Mouse (Mus musculus): ENCODE data around the gene Plcb1. TPM values are rescaled to one million over a fixed set of nuclear protein-coding genes. Genes with fewer than 3 reads are reported as not detected.

Plcb1 gene
- polyA plus RNA-seq, 1 experiment from 2014 or later = 11.7 TPM

DNA sequence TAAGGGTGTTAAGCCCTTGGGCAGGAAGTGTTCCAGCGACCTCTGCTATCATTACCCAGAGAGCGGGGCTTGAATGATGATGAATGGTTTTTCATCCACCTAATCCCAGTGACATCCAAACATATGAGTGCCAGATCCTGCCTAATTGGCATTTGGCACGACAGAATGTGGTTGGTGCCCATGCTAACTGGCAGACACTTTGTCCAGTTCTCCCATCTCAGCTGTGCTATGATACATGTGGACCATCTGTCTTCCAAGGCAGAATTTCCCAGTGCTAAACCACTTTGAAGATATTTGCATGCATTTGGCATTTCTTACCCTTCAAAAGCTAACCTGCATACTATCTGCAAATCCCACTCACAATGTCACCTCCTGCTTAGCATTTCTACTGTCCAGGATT is 492.6 kb downstream of the Plcb1 start:
- no peak for ATAC-seq (ENCODE audit: insufficient read depth, low FRiP score, low TSS enrichment)
- Histone ChIP-seq H3K9ac (ENCODE audit: low read length) (no peak overlapping the region), H3K27me3 (ENCODE audit: control insufficient read depth, insufficient read depth, low read length) (no peaks in the 10 kb centered on the region), H3K27ac (ENCODE audit: low read depth, low read length) (no peak overlapping the region), H3K4me3 (ENCODE audit: low read depth, low read length) (no peak overlapping the region), H3K4me2 (ENCODE audit: low read depth) (no peak overlapping the region), H3K36me3 (ENCODE audit: control insufficient read depth, insufficient read depth, low read length) (no peaks in the 10 kb centered on the region), H3K9me3 (ENCODE audit: control insufficient read depth, low read length) (no peaks in the 10 kb centered on the region), H3K4me1 (ENCODE audit: control insufficient read depth, insufficient read depth, low read length) (no peaks in the 10 kb centered on the region)
- no peak for DNase-seq (ENCODE audit: low spot score)
- WGBS = 55% methylated on average over 3 of the region's 3 CpGs

DNA sequence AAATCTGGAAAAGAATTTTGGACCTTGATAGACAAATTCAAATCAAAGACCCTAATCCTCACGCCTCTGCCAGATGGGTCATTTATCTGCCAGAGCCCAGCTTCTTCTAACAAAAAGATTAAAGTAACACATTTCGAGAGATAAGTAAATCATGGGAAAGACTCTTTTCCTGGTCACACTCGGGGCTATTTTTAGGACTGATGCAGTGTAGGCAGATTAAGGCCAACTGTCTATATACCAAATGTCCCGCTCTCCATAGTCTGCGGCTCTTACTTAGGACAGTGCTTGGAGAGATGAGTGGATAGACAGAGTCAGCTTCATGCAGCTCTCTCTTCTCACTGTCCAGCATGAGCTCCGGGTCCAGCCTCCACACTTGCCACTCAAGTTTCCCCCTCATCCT is 493.2 kb downstream of the Plcb1 start:
- H3K27me3 ChIP-seq (ENCODE audit: control insufficient read depth, insufficient read depth, low read length) = no peaks in the 10 kb centered on the region
- no peaks in the 10 kb centered on the region for H3K9me3 ChIP-seq (ENCODE audit: control insufficient read depth, low read length)
- ATAC-seq (ENCODE audit: insufficient read depth, low FRiP score, low TSS enrichment) (no peak), DNase-seq (ENCODE audit: low spot score) (no peak)
- H3K36me3 ChIP-seq (ENCODE audit: control insufficient read depth, insufficient read depth, low read length) = no peaks in the 10 kb centered on the region
- 78% methylated on average over 6 of the region's 6 CpGs for WGBS
- no peak overlapping the region for H3K27ac ChIP-seq (ENCODE audit: low read depth, low read length)
- H3K9ac ChIP-seq (ENCODE audit: low read length) = no peak overlapping the region
- H3K4me2 ChIP-seq (ENCODE audit: low read depth) = no peak overlapping the region
- H3K4me1 ChIP-seq (ENCODE audit: control insufficient read depth, insufficient read depth, low read length) = no peaks in the 10 kb centered on the region
- no peak overlapping the region for H3K4me3 ChIP-seq (ENCODE audit: low read depth, low read length)

DNA sequence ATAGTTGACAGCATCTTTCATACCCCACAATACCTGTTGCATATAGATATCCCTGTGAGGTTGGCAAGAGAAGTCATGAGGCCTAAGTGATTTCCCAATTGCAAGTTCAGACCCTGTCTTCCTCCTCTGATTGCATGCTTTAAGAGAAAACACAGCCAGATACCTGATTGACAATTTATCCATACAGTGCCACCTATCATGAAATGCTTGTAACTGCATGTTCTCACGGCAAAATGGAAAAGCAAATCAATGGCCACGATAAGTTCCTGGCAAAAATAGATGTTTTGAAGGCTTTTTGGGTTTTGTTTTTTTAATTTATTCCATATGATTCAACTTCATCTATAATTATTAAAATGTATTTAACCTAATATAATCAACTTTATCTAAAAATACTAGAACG is 497.9 kb downstream of the Plcb1 start:
- Histone ChIP-seq H3K27ac (ENCODE audit: low read depth, low read length) (no peak overlapping the region), H3K9me3 (ENCODE audit: control insufficient read depth, low read length) (no peaks in the 10 kb centered on the region), H3K36me3 (ENCODE audit: control insufficient read depth, insufficient read depth, low read length) (no peaks in the 10 kb centered on the region), H3K4me1 (ENCODE audit: control insufficient read depth, insufficient read depth, low read length) (no peaks in the 10 kb centered on the region), H3K27me3 (ENCODE audit: control insufficient read depth, insufficient read depth, low read length) (no peaks in the 10 kb centered on the region), H3K4me3 (ENCODE audit: low read depth, low read length) (no peak overlapping the region), H3K9ac (ENCODE audit: low read length) (no peak overlapping the region), H3K4me2 (ENCODE audit: low read depth) (no peak overlapping the region)
- DNase-seq (ENCODE audit: low spot score) (no peak), ATAC-seq (ENCODE audit: insufficient read depth, low FRiP score, low TSS enrichment) (no peak)
- WGBS = 83% methylated on average over 3 of the region's 3 CpGs

DNA sequence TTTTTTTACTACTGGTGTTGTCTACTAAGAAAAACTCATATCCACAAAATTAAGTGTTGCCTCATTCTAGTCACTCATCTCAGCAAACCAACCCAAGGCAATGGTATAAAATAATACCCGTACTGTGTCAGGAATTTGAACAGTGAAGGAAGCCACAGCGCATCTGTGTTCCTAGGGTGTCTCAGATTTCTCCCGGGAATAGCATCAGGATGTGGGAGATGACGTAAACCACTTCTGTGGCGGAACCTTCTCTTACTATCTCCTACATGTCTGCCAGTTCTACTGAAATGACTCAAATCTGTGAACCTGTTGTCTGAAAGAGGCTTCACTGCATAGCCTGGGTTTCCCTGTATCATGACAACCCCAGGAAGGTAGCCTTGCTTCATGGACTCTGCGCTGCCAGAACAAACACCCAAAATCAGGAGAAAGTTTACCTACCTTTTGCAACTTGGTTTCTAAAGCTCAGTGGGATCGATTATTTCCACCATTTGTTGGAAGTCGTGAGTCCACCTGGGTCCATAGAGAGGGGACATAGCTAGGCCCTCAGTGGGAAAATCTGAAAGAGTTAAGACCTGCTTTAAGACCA is 510.4 kb downstream of the Plcb1 start:
- no peak overlapping the region for H3K27ac ChIP-seq (ENCODE audit: low read depth, low read length)
- no peak for DNase-seq (ENCODE audit: low spot score)
- 88% methylated on average over 8 of the region's 8 CpGs for WGBS
- no peaks in the 10 kb centered on the region for H3K27me3 ChIP-seq (ENCODE audit: control insufficient read depth, insufficient read depth, low read length)
- no peak for ATAC-seq (ENCODE audit: insufficient read depth, low FRiP score, low TSS enrichment)
- H3K4me2 ChIP-seq (ENCODE audit: low read depth) = no peak overlapping the region
- no peaks in the 10 kb centered on the region for H3K4me1 ChIP-seq (ENCODE audit: control insufficient read depth, insufficient read depth, low read length)
- H3K9ac ChIP-seq (ENCODE audit: low read length) = no peak overlapping the region
- no peak overlapping the region for H3K4me3 ChIP-seq (ENCODE audit: low read depth, low read length)
- no peaks in the 10 kb centered on the region for H3K36me3 ChIP-seq (ENCODE audit: control insufficient read depth, insufficient read depth, low read length)
- no peaks in the 10 kb centered on the region for H3K9me3 ChIP-seq (ENCODE audit: control insufficient read depth, low read length)

DNA sequence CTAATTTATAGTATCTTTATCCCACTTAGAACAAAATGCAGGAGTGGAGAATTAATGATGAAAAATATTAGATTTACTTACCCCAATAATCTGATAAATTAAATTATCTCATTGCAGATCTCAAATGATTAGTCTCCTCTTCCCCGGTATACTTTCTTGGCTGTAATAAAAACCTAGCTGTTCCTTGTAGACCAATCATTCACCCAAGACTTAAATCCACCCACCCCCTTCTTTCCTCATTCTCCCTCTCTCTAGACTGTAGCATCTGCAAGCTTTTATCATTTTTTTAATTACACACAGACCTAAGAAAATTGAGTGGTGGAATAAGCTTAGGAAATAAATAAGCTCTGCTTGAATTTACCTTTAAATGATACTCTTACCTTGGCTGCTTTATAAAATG is 514.6 kb downstream of the Plcb1 start:
- Histone ChIP-seq H3K4me2 (ENCODE audit: low read depth) (no peak overlapping the region), H3K4me1 (ENCODE audit: control insufficient read depth, insufficient read depth, low read length) (no peaks in the 10 kb centered on the region), H3K9me3 (ENCODE audit: control insufficient read depth, low read length) (no peaks in the 10 kb centered on the region), H3K27ac (ENCODE audit: low read depth, low read length) (no peak overlapping the region), H3K36me3 (ENCODE audit: control insufficient read depth, insufficient read depth, low read length) (no peaks in the 10 kb centered on the region), H3K9ac (ENCODE audit: low read length) (no peak overlapping the region), H3K4me3 (ENCODE audit: low read depth, low read length) (no peak overlapping the region), H3K27me3 (ENCODE audit: control insufficient read depth, insufficient read depth, low read length) (no peaks in the 10 kb centered on the region)
- ATAC-seq (ENCODE audit: insufficient read depth, low FRiP score, low TSS enrichment) (no peak), DNase-seq (ENCODE audit: low spot score) (no peak)
- WGBS = 86% methylated on average over 1 of the region's 1 CpGs

DNA sequence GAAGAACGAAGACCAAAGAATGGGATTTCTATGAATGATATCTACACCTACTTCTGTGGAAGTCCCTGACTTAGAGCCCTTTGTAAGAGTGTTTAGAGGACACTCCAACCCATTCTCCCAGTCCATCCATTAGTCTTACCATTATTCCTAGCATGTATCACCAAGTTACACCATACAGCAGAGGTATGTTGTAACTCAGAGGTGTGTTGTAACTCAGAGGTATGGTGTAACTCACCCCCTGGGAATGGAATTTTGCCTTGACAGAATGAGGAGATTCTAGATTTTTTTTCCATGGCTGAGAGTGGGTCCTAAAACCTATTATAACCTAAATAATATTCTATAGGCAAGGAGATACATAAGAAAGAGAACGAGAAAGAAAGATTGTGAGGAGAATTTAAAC is 516.6 kb downstream of the Plcb1 start:
- no peak overlapping the region for H3K4me2 ChIP-seq (ENCODE audit: low read depth)
- H3K36me3 ChIP-seq (ENCODE audit: control insufficient read depth, insufficient read depth, low read length) = no peaks in the 10 kb centered on the region
- DNase-seq (ENCODE audit: low spot score) (no peak), ATAC-seq (ENCODE audit: insufficient read depth, low FRiP score, low TSS enrichment) (no peak)
- H3K9ac ChIP-seq (ENCODE audit: low read length) = no peak overlapping the region
- H3K27ac ChIP-seq (ENCODE audit: low read depth, low read length) = no peak overlapping the region
- H3K4me1 ChIP-seq (ENCODE audit: control insufficient read depth, insufficient read depth, low read length) = no peaks in the 10 kb centered on the region
- WGBS = 94% methylated on average over 2 of the region's 2 CpGs
- H3K9me3 ChIP-seq (ENCODE audit: control insufficient read depth, low read length) = no peaks in the 10 kb centered on the region
- no peaks in the 10 kb centered on the region for H3K27me3 ChIP-seq (ENCODE audit: control insufficient read depth, insufficient read depth, low read length)
- no peak overlapping the region for H3K4me3 ChIP-seq (ENCODE audit: low read depth, low read length)

DNA sequence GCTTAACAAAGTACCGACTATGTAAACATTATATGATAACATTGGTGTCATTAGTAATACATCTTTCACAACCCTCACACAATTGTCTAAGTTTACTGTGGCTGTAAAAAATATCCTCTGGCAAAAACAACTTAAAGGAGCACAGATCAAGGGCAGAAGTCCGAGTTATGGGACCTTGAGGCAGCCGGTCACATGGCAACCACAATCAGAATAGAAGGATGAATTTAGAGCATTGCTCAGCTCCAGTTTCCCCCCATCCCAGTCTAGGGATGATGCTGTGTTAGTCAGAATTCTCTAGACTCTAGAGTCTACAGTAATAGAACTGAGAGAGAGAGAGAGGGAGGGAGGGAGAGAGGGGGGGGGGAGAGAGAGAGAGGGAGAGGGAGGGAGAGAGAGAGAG is 519.3 kb downstream of the Plcb1 start:
- DNase-seq (ENCODE audit: low spot score) (no peak), ATAC-seq (ENCODE audit: insufficient read depth, low FRiP score, low TSS enrichment) (no peak)
- no peaks in the 10 kb centered on the region for H3K36me3 ChIP-seq (ENCODE audit: control insufficient read depth, insufficient read depth, low read length)
- no peaks in the 10 kb centered on the region for H3K27me3 ChIP-seq (ENCODE audit: control insufficient read depth, insufficient read depth, low read length)
- 95% methylated on average over 3 of the region's 3 CpGs for WGBS
- H3K4me1 ChIP-seq (ENCODE audit: control insufficient read depth, insufficient read depth, low read length) = no peaks in the 10 kb centered on the region
- no peak overlapping the region for H3K9ac ChIP-seq (ENCODE audit: low read length)
- H3K27ac ChIP-seq (ENCODE audit: low read depth, low read length) = no peak overlapping the region
- no peaks in the 10 kb centered on the region for H3K9me3 ChIP-seq (ENCODE audit: control insufficient read depth, low read length)
- no peak overlapping the region for H3K4me3 ChIP-seq (ENCODE audit: low read depth, low read length)
- no peak overlapping the region for H3K4me2 ChIP-seq (ENCODE audit: low read depth)

DNA sequence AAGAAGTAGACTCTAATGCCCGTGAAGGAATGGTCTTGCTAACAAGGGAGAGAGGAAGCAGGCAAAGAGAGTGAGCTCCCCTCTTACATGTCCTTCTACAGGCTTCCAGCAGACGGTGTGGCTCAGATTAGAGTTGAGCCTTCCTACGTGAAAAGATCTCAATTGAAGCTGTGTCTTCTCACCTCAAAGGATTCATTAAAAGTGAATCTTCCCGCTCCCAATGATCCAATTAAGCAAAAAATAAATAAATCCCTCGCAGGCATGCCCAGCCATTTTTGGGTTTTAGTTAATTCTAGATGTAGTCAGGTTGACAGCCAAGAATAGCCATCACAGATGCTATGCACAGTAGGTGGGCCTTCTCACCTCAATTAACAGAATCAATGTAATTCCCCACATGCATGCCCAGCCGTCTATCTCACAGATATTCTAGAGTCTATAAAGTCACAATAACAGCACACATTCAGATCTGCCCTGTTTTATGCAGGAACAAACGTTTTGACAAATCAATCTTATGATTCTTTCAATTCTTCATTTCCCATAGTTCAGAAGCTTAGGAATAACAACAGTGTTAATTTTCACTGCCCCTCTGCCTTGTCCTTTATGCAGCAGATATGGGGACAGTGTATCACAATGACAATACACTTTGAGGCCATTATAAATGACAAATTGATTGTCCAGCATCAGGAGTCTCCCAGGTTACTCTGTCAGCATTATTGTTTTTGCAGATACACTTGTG is 520.0 kb downstream of the Plcb1 start:
- Histone ChIP-seq H3K4me3 (ENCODE audit: low read depth, low read length) (no peak overlapping the region), H3K27ac (ENCODE audit: low read depth, low read length) (no peak overlapping the region), H3K27me3 (ENCODE audit: control insufficient read depth, insufficient read depth, low read length) (no peaks in the 10 kb centered on the region), H3K4me1 (ENCODE audit: control insufficient read depth, insufficient read depth, low read length) (no peaks in the 10 kb centered on the region), H3K36me3 (ENCODE audit: control insufficient read depth, insufficient read depth, low read length) (no peaks in the 10 kb centered on the region), H3K9ac (ENCODE audit: low read length) (no peak overlapping the region), H3K9me3 (ENCODE audit: control insufficient read depth, low read length) (no peaks in the 10 kb centered on the region), H3K4me2 (ENCODE audit: low read depth) (no peak overlapping the region)
- ATAC-seq (ENCODE audit: insufficient read depth, low FRiP score, low TSS enrichment) (no peak), DNase-seq (ENCODE audit: low spot score) (no peak)
- WGBS = 70% methylated on average over 7 of the region's 7 CpGs

DNA sequence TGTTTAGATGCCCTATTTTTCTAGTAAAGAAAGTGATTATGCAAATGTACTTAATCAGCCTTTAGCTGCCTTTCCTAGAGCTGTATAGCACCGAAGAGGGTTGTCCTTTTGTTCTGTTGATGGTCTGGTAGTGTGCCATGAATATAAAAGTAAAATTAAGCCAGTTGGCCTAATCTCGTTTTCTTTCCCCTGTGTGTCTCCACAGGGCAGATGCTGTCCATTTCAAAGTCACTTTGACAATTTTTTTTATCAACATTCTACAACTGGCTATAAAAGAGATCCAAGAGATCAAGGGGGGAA is 520.6 kb downstream of the Plcb1 start:
- H3K4me2 ChIP-seq (ENCODE audit: low read depth) = no peak overlapping the region
- no peaks in the 10 kb centered on the region for H3K36me3 ChIP-seq (ENCODE audit: control insufficient read depth, insufficient read depth, low read length)
- no peak for ATAC-seq (ENCODE audit: insufficient read depth, low FRiP score, low TSS enrichment)
- no peak overlapping the region for H3K9ac ChIP-seq (ENCODE audit: low read length)
- no peak overlapping the region for H3K27ac ChIP-seq (ENCODE audit: low read depth, low read length)
- no peak for DNase-seq (ENCODE audit: low spot score)
- H3K4me1 ChIP-seq (ENCODE audit: control insufficient read depth, insufficient read depth, low read length) = no peaks in the 10 kb centered on the region
- no peaks in the 10 kb centered on the region for H3K9me3 ChIP-seq (ENCODE audit: control insufficient read depth, low read length)
- no peaks in the 10 kb centered on the region for H3K27me3 ChIP-seq (ENCODE audit: control insufficient read depth, insufficient read depth, low read length)
- WGBS = 52% methylated on average over 2 of the region's 2 CpGs
- H3K4me3 ChIP-seq (ENCODE audit: low read depth, low read length) = no peak overlapping the region
